Mouse (Mus musculus): ENCODE measurements around the gene E130308A19Rik. TPM values are rescaled to one million over a fixed set of nuclear protein-coding genes. Genes with fewer than 3 reads are reported as not detected.

The E130308A19Rik gene
- polyA plus RNA-seq, 1 experiment from 2014 or later, result 16.4 TPM

DNA sequence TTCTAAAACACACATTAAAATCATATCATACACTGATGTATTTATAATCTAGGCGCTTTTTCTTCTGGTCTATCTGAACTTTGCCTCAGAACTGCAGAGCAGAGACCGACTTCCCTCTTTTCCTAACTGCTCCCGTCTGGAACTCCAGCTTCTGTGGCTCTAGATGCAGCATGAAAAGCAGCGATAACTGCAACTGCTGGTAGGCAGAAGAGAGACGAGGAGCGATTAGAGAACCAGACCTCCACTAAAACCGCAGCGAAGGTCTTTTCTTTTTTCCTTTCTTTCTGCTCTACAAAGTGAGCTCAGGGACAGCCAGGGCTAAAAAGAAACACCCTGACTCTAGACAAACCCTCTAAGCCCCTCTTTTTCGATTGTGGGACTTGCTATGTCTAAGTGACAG, 4.1 kb downstream of the E130308A19Rik start:
- ATAC-seq (no peak), DNase-seq (ENCODE audit: low spot score) (no peak)
- H3K9me3 ChIP-seq (ENCODE audit: low read length), result no peaks in the 10 kb centered on the region
- H3K36me3 ChIP-seq (ENCODE audit: insufficient read depth, low read length), result no peaks in the 10 kb centered on the region
- WGBS, result 67% methylated on average over 9 of the region's 9 CpGs
- no peaks in the 10 kb centered on the region; the same call in 1 of the 2 replicates for H3K4me1 ChIP-seq (ENCODE audit: insufficient read depth, low read depth, low read length)
- no peak overlapping the region for H3K9ac ChIP-seq (replicated peaks; ENCODE audit: low read depth)
- no peak overlapping the region for H3K4me2 ChIP-seq (replicated peaks; ENCODE audit: low read depth, low read length)
- TF ChIP-seq CTCF (IDR thresholded peaks at IDR 0.05) (no peak), EP300 (IDR thresholded peaks at IDR 0.05) (no peak)
- H3K4me3 ChIP-seq (ENCODE audit: low read depth, low read length), result no peak overlapping the region
- H3K27me3 ChIP-seq (replicated peaks; ENCODE audit: insufficient read depth, low read length), result no peaks in the 10 kb centered on the region
- no peak overlapping the region for H3K27ac ChIP-seq (ENCODE audit: low read length)

- TF ChIP-seq EP300 (IDR thresholded peaks at IDR 0.05), result no peak
- no peak for TF ChIP-seq CTCF (IDR thresholded peaks at IDR 0.05)
- Histone ChIP-seq H3K27me3 (replicated peaks; ENCODE audit: insufficient read depth, low read length) (no peaks in the 10 kb centered on the region), H3K36me3 (ENCODE audit: insufficient read depth, low read length) (no peaks in the 10 kb centered on the region), H3K9ac (replicated peaks; ENCODE audit: low read depth) (no peak overlapping the region), H3K4me1 (ENCODE audit: insufficient read depth, low read depth, low read length) (no peaks in the 10 kb centered on the region; the same call in 1 of the 2 replicates), H3K4me3 (ENCODE audit: low read depth, low read length) (no peak overlapping the region), H3K27ac (ENCODE audit: low read length) (no peak overlapping the region), H3K9me3 (ENCODE audit: low read length) (no peaks in the 10 kb centered on the region), H3K4me2 (replicated peaks; ENCODE audit: low read depth, low read length) (no peak overlapping the region)
- DNase-seq (ENCODE audit: low spot score) (no peak), ATAC-seq (no peak)
- 82% methylated on average over 1 of the region's 1 CpGs for WGBS
These were observed 8.5 kb downstream of the E130308A19Rik start for GRCm38 (mm10) chr4:59634532-59634931.

- DNase-seq (ENCODE audit: low spot score) (no peak), ATAC-seq (no peak)
- Histone ChIP-seq H3K9ac (replicated peaks; ENCODE audit: low read depth) (no peak overlapping the region), H3K36me3 (ENCODE audit: insufficient read depth, low read length) (no peaks in the 10 kb centered on the region), H3K4me2 (replicated peaks; ENCODE audit: low read depth, low read length) (no peak overlapping the region), H3K4me1 (ENCODE audit: insufficient read depth, low read depth, low read length) (no peaks in the 10 kb centered on the region; the same call in 1 of the 2 replicates), H3K9me3 (ENCODE audit: low read length) (no peaks in the 10 kb centered on the region), H3K27ac (ENCODE audit: low read length) (no peak overlapping the region), H3K27me3 (replicated peaks; ENCODE audit: insufficient read depth, low read length) (no peaks in the 10 kb centered on the region), H3K4me3 (ENCODE audit: low read depth, low read length) (no peak overlapping the region)
- TF ChIP-seq EP300 (IDR thresholded peaks at IDR 0.05), result no peak
- no peak for TF ChIP-seq CTCF (IDR thresholded peaks at IDR 0.05)
These were observed 13.2 kb downstream of the E130308A19Rik start for GRCm38 (mm10) chr4:59639163-59639562.

GRCm38 (mm10) chr4:59640720-59641119, 14.7 kb downstream of the E130308A19Rik start:
- Histone ChIP-seq H3K9ac (replicated peaks; ENCODE audit: low read depth) (no peak overlapping the region), H3K4me3 (ENCODE audit: low read depth, low read length) (no peak overlapping the region), H3K9me3 (ENCODE audit: low read length) (no peaks in the 10 kb centered on the region), H3K4me1 (ENCODE audit: insufficient read depth, low read depth, low read length) (no peaks in the 10 kb centered on the region; the same call in 1 of the 2 replicates), H3K27ac (ENCODE audit: low read length) (0 out of 2 replicates have a peak overlapping the region, but pooled peaks have one; percentile 20), H3K36me3 (ENCODE audit: insufficient read depth, low read length) (no peaks in the 10 kb centered on the region), H3K27me3 (replicated peaks; ENCODE audit: insufficient read depth, low read length) (no peaks in the 10 kb centered on the region), H3K4me2 (replicated peaks; ENCODE audit: low read depth, low read length) (no peak overlapping the region)
- WGBS, result 64% methylated on average over 2 of the region's 2 CpGs
- TF ChIP-seq CTCF (IDR thresholded peaks at IDR 0.05) (no peak), EP300 (IDR thresholded peaks at IDR 0.05) (peak; percentile 20; the same call in 1 of the 2 replicates)
- ATAC-seq (peak; percentile 64), DNase-seq (ENCODE audit: low spot score) (peak; percentile 52)

DNA sequence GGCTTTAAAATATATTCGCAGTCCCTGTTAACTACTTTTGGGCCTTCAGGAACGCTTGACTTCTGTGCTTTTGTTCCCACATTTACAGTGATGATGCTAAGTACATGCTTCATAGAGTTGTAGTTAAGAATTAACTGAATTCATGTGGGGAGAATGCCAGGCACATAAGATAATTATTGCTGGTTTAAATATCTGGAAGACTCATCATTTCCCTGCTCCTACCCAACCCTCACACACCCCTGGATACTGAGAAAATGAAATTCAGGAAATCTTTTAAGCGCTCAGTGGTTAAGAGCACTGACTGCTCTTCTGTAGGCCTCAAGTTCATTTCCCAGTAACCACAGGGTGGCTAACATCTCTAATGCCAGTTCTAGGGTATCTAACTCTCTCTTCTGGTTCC, 16.0 kb downstream of the E130308A19Rik start:
- Histone ChIP-seq H3K9ac (replicated peaks; ENCODE audit: low read depth) (no peak overlapping the region), H3K27ac (ENCODE audit: low read length) (no peak overlapping the region), H3K9me3 (ENCODE audit: low read length) (no peaks in the 10 kb centered on the region), H3K4me3 (ENCODE audit: low read depth, low read length) (no peak overlapping the region), H3K36me3 (ENCODE audit: insufficient read depth, low read length) (no peaks in the 10 kb centered on the region), H3K27me3 (replicated peaks; ENCODE audit: insufficient read depth, low read length) (no peaks in the 10 kb centered on the region), H3K4me1 (ENCODE audit: insufficient read depth, low read depth, low read length) (no peaks in the 10 kb centered on the region; the same call in 1 of the 2 replicates), H3K4me2 (replicated peaks; ENCODE audit: low read depth, low read length) (no peak overlapping the region)
- ATAC-seq (no peak), DNase-seq (ENCODE audit: low spot score) (no peak)
- TF ChIP-seq EP300 (IDR thresholded peaks at IDR 0.05), result no peak
- no peak for TF ChIP-seq CTCF (IDR thresholded peaks at IDR 0.05)
- 81% methylated on average over 3 of the region's 3 CpGs for whole genome bisulfite sequencing

- Histone ChIP-seq H3K4me3 (ENCODE audit: low read depth, low read length) (no peak overlapping the region), H3K9me3 (ENCODE audit: low read length) (no peaks in the 10 kb centered on the region), H3K4me2 (replicated peaks; ENCODE audit: low read depth, low read length) (no peak overlapping the region), H3K27ac (ENCODE audit: low read length) (no peak overlapping the region), H3K4me1 (ENCODE audit: insufficient read depth, low read depth, low read length) (no peaks in the 10 kb centered on the region; the same call in 1 of the 2 replicates), H3K9ac (replicated peaks; ENCODE audit: low read depth) (no peak overlapping the region), H3K36me3 (ENCODE audit: insufficient read depth, low read length) (no peaks in the 10 kb centered on the region), H3K27me3 (replicated peaks; ENCODE audit: insufficient read depth, low read length) (no peaks in the 10 kb centered on the region)
- TF ChIP-seq CTCF (IDR thresholded peaks at IDR 0.05), result no peak
- WGBS, result 80% methylated on average over 2 of the region's 2 CpGs
- no peak for DNase-seq (ENCODE audit: low spot score)
- no peak for ATAC-seq
These were observed 16.6 kb downstream of the E130308A19Rik start for GRCm38 (mm10) chr4:59642657-59643056.

GRCm38 (mm10) chr4:59644431-59644830, 18.4 kb downstream of the E130308A19Rik start:
- Histone ChIP-seq H3K9ac (replicated peaks; ENCODE audit: low read depth) (no peak overlapping the region), H3K27me3 (replicated peaks; ENCODE audit: insufficient read depth, low read length) (no peaks in the 10 kb centered on the region), H3K27ac (ENCODE audit: low read length) (no peak overlapping the region), H3K9me3 (ENCODE audit: low read length) (no peaks in the 10 kb centered on the region), H3K4me2 (replicated peaks; ENCODE audit: low read depth, low read length) (no peak overlapping the region), H3K36me3 (ENCODE audit: insufficient read depth, low read length) (no peaks in the 10 kb centered on the region), H3K4me3 (ENCODE audit: low read depth, low read length) (no peak overlapping the region), H3K4me1 (ENCODE audit: insufficient read depth, low read depth, low read length) (peaks cover 3% of the 10 kb centered on the region; the same call in 1 of the 2 replicates)
- 79% methylated on average over 3 of the region's 3 CpGs for WGBS
- DNase-seq (ENCODE audit: low spot score) (no peak), ATAC-seq (no peak)
- no peak for TF ChIP-seq EP300 (IDR thresholded peaks at IDR 0.05)
- TF ChIP-seq CTCF (IDR thresholded peaks at IDR 0.05), result no peak
